Mouse (Mus musculus) G1E-ER4 (cell line): ENCODE data around the gene Sdhc. TPM values are rescaled to one million over a fixed set of nuclear protein-coding genes. Genes with fewer than 3 reads are reported as not detected.

Experiments
- GATA1 ChIP-seq: IDR thresholded peaks from one replicate; pipeline ENCODE4 v1.8.0; 2012; ENCODE audit warnings: low read length, inconsistent platforms
- polyA plus RNA-seq: library from polyadenylated mRNA; stranded (reverse); fragments of >175 nt; gene quantifications from 2 replicates; pipeline ENCODE4 v1.2.3, GENCODE M21; 2012

The Sdhc gene
- polyA plus RNA-seq, 1 experiment = 51.9 TPM

DNA sequence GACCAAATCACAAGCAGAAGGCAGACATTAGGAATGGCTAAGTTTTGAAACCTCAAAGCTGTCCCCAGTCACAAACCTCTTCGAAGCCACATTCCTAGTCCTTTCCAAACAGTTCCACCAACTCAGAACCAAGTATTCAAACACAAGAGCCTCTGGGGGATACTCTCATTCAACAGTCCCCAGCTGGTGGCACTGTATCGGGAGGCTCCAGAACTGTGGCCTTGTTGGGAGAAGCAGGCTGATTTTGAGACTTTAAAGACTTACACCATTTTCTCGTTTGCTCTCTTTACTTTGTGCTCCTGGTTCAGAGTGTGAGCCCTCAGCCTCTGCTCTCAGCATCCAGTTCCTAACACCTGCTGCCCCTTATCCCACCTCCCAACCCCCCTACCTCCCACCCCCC lies 32.6 kb upstream of the Sdhc start:
- no peak for TF ChIP-seq GATA1

DNA sequence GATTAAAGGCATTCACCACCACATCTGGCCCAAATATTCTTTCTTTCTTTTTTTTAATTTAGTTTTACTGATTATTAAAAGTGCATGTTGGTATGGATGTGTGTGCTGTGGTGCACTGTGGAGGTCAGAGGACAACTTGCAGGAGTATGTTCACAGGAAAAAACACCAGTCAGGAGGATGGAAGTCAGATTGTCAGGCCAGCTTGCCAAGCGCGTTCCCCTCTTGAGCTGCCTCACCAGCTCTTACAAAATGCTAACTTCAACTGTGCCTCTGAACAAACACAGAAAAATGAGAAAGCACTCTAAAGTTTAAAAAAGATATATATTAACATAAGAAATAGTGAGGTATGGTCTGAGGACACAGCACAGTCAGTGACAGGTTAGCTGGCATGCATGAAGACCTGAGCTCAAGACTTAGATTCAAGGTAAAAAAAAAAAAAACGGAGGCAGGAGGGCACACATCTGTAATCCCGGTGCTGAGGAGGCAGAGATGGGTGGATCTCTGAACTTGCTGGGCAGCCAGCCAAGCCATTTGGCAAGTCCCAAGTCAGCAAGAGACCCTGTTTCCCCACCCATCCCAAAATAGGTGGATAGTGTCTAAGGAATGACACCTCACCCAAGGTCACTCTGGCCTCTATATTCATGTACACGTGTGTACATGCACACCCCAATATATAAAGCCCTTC lies 29.2 kb upstream of the Sdhc start:
- TF ChIP-seq GATA1 = no peak

DNA sequence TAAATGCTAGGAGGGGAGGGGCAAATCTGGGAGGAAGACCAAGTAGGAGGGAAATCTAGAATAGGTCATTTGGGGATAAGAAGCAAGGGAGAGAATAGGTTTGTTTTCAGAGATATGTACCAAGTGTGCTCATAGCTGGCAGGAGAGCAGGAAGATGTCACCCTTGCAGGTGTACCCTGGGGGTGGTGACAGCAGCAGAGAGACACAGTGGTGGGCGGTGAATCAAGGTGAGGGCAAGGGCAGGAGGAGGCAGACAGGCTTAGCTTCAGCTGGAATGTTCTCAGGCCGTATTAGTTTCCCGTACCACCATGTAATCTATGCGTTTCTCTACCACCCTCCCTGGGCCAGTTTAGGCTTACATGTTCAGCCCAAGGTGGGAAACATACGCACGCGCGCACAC lies 22.4 kb upstream of the Sdhc start:
- TF ChIP-seq GATA1 = no peak

DNA sequence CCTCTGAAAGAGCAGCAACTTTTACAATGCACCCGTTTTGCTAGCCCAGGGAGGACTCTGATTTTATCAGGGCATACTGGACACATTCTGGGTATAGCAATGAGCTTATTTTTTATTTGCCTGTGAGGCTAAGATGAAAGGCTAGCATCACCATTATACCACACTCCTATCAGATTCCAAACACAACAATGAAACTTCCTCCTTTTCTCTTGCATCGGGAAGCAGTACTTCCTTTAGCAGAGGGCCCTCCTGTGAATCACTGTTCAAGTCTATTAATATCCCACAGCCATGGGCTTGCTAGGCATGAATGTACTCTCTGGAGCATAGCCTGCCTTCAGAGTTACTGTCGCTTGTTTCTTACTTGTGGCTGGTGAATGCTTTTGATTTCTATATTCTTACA lies 20.7 kb upstream of the Sdhc start:
- TF ChIP-seq GATA1 = no peak

DNA sequence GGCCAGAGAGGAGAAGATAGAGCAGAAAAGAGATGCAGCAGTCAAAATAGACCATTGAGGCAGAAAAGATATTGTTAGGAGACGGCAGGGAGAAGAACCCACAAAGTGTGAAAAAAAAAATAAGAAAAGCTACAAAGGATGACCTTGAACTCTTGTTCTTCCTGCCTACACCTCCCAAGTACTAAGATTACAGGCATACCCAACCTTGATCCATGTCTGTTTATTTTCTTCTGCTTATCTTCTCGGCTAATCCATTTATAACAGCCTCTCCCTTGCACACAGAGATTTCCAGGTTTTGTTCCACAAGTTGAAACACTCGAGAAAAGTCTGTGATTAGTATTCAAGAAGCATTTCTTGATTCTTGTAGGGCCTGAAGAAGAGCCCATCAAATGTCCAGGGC lies 19.5 kb upstream of the Sdhc start:
- TF ChIP-seq GATA1 = no peak

DNA sequence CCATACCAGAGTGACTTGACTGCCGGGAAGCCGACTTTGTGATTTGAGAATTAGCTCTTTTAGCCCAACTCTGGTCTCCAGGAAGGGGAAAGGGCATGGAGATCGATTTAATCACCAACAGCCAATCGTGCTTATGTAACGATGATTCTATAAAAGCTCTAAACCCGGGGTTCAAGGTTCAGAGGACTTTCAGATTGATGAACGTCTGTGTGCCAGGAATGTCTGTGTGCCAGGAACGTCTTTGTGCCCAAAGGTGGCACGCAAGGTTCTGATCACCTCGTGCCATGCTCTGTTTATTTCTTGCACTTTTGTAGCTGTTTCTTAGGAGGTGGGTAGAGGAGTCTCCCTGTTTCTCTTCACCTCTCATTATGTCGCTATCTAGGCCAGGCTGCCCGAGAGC lies 18.5 kb upstream of the Sdhc start:
- TF ChIP-seq GATA1 = no peak

DNA sequence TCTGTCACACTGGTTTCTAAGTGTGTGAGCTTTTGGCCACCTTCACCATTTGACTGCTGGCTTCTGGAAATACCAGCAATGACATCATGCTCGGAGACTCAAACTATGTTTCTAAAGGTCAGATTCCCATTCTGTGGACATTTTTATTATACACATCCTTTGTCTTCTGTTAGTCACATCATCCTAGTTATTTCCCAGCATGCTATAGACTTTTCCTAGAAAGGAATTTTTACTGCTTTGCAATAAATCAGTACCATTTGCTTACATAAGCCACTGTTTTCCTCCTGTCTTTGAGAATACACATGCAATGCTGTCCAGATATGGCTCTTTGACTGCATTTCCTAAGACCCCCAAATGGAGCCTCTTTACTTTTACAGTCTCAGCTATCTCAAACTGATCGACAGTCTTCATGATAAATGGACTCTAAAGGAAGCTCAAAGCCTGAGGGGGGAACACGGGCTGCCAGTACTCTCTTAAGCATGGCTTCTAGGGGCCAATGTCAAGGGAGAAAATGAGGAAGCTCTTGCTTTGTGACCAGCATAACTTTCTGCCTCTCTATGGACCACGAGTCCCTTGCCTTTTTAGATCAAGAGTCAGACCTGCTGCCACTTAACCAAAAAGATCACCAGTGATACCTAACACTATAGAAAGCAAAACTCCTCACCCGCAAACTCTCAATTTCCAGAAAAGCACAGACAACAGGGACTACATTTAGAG lies 15.4 kb upstream of the Sdhc start:
- no peak for TF ChIP-seq GATA1

DNA sequence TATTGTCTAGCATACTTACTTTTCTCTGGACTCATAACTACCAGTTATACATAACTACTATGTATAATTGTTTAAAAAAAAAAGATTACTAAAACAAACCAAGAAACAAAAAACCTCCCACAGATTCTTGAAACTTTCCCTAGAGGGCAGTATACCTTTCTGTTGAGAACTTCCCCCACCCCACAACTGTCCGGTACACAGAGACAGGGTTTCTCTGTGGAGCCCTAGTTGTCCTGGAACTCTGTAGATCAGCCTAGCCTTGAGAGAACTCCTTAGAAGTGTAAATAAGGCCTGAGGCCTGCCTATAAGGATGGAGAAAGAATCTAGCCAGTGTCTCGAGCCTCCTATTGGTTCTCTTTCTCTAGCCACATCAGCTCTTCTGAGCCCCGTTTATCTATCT lies 13.9 kb upstream of the Sdhc start:
- no peak for TF ChIP-seq GATA1

DNA sequence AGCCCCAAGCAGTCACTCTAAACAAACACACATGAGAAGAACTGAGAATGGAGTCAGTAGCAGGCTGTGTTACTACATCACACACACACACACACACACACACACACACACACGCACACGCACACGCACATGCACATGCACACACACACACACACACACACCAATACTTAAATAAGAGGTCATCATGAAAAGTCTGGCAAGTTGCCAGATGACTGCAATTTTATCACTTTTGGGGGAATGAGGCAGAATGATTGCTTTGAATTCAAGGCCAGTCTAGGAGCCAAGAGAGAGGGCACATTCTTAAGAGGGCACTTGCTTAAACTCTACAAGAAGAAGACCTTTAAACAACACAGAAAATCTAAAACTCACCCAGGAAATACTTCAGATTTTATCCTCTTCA lies 12.1 kb upstream of the Sdhc start:
- no peak for TF ChIP-seq GATA1

DNA sequence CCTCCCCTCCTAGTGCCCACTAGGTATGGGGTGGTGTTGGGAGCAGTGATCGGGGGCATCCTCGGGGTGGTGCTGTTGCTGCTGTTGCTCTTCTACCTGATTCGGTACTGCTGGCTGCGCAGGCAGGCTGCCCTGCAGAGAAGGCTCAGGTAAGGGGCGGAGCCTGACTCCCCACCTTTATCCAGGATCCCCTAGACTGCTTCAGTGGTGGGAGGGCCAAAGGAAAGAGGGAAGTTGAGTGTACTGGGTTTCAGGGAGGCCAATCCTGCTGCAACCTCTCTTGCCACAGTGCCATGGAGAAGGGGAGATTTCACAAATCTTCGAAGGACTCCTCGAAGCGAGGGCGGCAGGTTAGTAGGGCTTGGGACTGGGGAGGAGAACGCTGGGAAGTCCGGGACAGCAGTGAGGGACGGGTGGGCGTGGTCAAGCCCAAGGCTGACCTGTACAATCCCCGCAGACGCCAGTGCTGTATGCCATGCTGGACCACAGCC lies 9.1 kb upstream of the Sdhc start:
- TF ChIP-seq GATA1 = no peak

DNA sequence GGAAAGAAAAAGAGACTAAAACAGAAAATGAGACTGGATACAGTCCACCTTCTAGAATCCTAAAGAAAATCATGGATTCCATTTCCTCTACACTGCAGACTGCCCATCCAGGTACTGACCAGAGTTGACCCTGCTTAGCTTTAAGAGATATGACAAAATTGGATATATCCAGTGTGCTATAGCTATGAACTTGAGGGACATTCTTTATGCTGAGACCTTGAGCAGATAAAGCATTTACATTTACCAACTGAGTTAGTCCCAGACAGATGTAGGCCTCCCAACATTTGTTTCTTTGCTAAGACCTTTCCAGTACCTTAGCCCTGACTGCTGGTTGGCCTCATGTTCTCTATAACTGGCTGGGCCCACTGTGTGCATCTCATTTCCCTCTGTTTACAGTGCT lies 7.6 kb upstream of the Sdhc start:
- TF ChIP-seq GATA1 = no peak

DNA sequence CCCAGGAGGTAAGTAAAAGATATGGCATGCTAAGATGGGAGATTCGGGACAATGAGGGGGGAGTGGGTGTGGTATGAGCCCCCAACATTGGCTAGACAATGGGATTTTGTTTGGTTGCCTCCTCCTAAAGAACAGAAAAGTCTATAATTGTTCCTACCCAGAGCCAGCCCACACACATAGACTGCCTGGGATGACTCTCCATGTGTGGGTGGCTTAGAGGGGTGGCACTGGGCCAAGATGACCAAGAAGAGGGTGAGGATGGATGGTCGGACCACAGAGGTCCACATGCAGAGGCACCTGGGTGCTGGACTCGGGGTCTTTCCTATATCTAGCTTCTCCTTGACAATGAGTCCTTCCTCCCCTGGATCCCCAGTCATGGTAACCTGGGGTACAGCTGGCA lies 6.2 kb upstream of the Sdhc start:
- TF ChIP-seq GATA1 = no peak

DNA sequence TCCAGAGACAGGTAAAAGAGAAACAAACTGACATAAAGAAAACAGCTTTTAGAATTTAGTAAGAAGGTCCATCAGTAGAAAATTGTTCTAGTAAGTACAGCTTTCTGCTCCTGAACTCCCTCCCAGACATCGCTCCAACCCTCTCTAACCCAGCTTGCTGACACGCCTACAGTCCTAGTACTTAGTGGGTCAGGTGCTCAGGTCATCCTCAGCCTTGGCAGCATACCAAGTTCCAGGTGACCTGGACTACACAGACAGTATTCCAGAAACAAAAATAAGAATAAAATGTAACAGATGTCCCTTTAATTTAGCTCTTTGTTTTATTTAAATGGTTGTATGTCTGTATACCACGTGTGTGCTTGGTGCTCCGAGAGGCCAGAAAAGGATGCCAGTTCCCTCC lies 1.6 kb upstream of the Sdhc start:
- no peak for TF ChIP-seq GATA1

DNA sequence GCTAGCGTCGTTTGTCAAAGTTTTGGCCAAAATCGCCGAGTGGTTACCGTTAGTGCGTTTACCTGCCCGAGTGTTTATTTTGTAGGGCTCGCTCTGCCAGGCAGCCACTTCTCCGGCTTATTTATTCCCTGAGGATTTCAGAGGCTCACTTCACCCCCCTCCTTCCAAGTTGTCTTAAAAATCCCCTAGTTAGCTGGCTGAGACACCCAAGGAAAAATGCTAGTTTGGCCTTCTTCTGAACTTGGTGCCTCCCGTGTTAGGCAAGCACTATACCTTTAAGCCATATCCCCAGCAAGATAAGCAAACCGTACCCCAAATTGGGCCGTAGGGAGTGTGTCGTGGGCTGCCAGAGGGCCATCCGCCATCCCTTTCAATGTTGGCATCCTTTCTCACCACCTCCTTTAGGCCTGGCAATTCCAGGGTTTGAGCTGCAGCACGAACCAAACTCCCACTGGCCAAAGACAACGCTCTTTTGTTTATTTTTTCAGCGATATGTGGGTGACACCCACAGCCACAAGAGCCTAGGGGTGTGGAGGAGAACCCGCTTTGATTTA lies 512 bp upstream of the Sdhc start:
- no peak for TF ChIP-seq GATA1

DNA sequence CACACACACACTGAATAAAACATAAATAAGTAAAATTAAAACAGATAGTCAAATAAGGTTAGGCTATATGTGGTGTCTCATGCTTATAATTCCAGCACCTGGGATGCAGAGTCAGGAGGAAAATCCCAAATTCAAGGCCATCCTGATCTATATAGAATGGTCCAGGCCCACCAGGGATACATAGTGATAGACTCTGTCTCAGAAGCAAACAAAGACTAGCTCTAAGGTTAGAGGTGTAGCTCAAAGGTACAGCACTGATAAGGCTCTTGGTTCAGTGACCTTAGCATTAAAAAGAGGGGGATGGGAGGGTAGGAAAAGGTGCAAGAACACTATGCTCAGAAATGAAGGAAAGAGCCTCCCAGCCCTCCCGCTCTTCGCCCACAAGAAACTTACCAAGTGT lies 14.8 kb downstream of the Sdhc start:
- no peak for TF ChIP-seq GATA1

DNA sequence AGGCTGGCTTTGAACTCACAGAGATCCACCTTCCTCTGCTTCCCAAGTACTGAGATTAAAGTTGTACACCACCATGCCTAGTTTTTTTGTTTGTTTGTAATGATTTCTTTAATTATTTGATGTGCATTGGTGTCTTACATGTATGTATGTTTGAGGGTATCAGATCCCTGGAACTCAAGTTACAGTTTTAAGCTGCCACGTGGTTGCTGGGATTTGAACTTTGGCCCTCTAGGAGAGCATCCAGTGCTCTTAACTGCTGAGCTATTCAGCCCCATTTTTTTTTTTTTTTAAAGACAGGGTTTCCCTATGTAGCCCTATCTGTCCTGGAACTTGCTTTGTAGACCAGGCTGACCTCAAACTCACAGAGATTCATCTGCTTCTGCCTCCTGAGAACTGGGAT lies 19.4 kb downstream of the Sdhc start:
- TF ChIP-seq GATA1 = no peak

DNA sequence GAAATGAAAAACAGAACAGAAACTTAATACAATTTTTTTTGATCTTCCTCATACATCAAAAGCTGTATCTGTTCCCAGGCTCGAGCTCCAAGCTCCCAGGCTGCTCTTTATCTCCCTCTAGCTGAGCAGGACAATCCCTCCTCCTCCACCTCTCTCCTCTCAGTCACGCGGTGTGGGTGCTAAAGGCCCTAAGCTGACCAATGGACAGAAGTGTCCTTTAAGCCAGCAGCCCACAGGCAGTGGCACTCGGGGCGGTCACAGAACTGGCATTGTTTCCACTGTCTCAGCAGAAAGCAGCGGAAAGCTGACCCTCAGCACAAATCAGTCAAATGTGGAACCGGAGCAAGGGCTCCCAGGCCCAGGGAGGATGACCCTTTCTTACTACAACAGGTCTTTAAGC lies 21.2 kb downstream of the Sdhc start:
- TF ChIP-seq GATA1 = no peak

DNA sequence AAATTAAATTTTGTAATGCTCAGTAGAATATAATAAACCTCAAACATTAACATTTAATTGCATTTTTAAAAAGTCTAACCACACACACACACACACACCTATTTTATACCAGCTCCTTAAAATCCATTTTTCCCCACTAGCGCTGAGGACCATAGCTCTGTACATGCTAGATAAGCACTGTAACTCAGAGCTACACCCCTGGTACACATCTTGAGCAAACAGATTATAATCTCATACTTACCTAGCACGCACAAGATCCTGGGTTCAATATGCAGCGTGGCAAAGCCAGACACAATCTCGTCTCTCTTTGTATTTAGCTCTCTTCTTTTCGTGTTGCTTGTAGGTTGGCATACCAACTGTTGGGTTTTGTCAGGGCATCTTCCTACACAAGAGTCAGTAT lies 26.0 kb downstream of the Sdhc start:
- no peak for TF ChIP-seq GATA1
